19 mouse cellular contexts compared by ENCODE assay signal in genomic region chr2:44029035-44029715, GRCm38 (mm10).
DNase-seq lines count a peak whose midpoint lies in the region; ATAC-seq and TF ChIP-seq lines count a peak whose summit lies in the region.
"Had no signal": no experiment of that assay in that cellular context is flagged by ENCODE, and none has a peak within 500 bp of the region (broad histone marks: within the 10 kb centered on the region; RNA-seq: fewer than 3 reads in every experiment).

No protein-coding gene starts in this region.

- TF ChIP-seq CTCF in midbrain, postnatal 0 days (IDR thresholded peaks at IDR 0.05) = no peak

- no peaks in the 10 kb centered on the region for H3K9me3 ChIP-seq in forebrain, embryonic 14.5 days (replicated peaks; ENCODE audit: control insufficient read depth, low read length)
- no peaks in the 10 kb centered on the region for H3K9me3 ChIP-seq in forebrain, embryonic 12.5 days
- H3K9me3 ChIP-seq in midbrain, postnatal 0 days (ENCODE audit: low read length) = no peaks in the 10 kb centered on the region
- H3K9me3 ChIP-seq in midbrain, embryonic 13.5 days = no peaks in the 10 kb centered on the region
- H3K9me3 ChIP-seq in neural tube, embryonic 15.5 days (replicated peaks) = no peaks in the 10 kb centered on the region
- H3K9me3 ChIP-seq: kidney, embryonic 15.5 days; limb, embryonic 15.5 days; liver, embryonic 15.5 days; midbrain, embryonic 10.5 days had no signal

- peak; percentile 95 for ATAC-seq in forebrain, embryonic 14.5 days
- no peak for ATAC-seq in forebrain, embryonic 12.5 days (ENCODE audit: low FRiP score)
- no peak for ATAC-seq in midbrain, postnatal 0 days (ENCODE audit: low FRiP score)
- ATAC-seq in midbrain, embryonic 13.5 days = no peak
- no peak for ATAC-seq in monocyte, adult 5-6 weeks (replicated peaks; ENCODE audit: insufficient number of reproducible peaks, low FRiP score, low TSS enrichment, poor library complexity, severe bottlenecking)
- ATAC-seq in neural tube, embryonic 15.5 days (ENCODE audit: low FRiP score) = no peak
- ATAC-seq: hindbrain, embryonic 16.5 days; intestine, postnatal 0 days had no signal

- no peak overlapping the region for H3K9ac ChIP-seq in forebrain, embryonic 14.5 days (ENCODE audit: low read length)
- no peak overlapping the region for H3K9ac ChIP-seq in forebrain, embryonic 12.5 days
- H3K9ac ChIP-seq in midbrain, postnatal 0 days (replicated peaks; ENCODE audit: low read length, poor library complexity, severe bottlenecking) = no peak overlapping the region
- no peak overlapping the region for H3K9ac ChIP-seq in midbrain, embryonic 13.5 days (replicated peaks)
- H3K9ac ChIP-seq in neural tube, embryonic 15.5 days (replicated peaks) = no peak overlapping the region
- H3K9ac ChIP-seq: kidney, embryonic 15.5 days; limb, embryonic 15.5 days; liver, embryonic 15.5 days had no signal

- no peak overlapping the region for H3K4me3 ChIP-seq in forebrain, embryonic 14.5 days (ENCODE audit: low read depth, low read length)
- no peak overlapping the region for H3K4me3 ChIP-seq in forebrain, embryonic 12.5 days (replicated peaks)
- no peak overlapping the region for H3K4me3 ChIP-seq in midbrain, postnatal 0 days (ENCODE audit: low read depth, low read length)
- H3K4me3 ChIP-seq in midbrain, embryonic 13.5 days (replicated peaks) = no peak overlapping the region
- H3K4me3 ChIP-seq in neural tube, embryonic 15.5 days (replicated peaks) = no peak overlapping the region
- H3K4me3 ChIP-seq: kidney, embryonic 15.5 days; limb, embryonic 15.5 days; liver, embryonic 15.5 days; midbrain, embryonic 10.5 days; myocyte had no signal

- H3K27me3 ChIP-seq in forebrain, embryonic 14.5 days (replicated peaks; ENCODE audit: control insufficient read depth, insufficient read depth, low read length) = no peaks in the 10 kb centered on the region
- H3K27me3 ChIP-seq in forebrain, embryonic 12.5 days = no peaks in the 10 kb centered on the region
- no peaks in the 10 kb centered on the region for H3K27me3 ChIP-seq in midbrain, postnatal 0 days (ENCODE audit: insufficient read depth, low read length)
- H3K27me3 ChIP-seq in midbrain, embryonic 13.5 days = no peaks in the 10 kb centered on the region
- no peaks in the 10 kb centered on the region for H3K27me3 ChIP-seq in neural tube, embryonic 15.5 days (replicated peaks)
- H3K27me3 ChIP-seq: CH12.LX; kidney, embryonic 15.5 days; limb, embryonic 15.5 days; liver, embryonic 15.5 days had no signal

- 60% methylated on average over 8 of the region's 8 CpGs for WGBS in forebrain, embryonic 14.5 days
- WGBS in forebrain, embryonic 12.5 days = 82% methylated on average over 8 of the region's 8 CpGs
- WGBS in midbrain, postnatal 0 days = 83% methylated on average over 8 of the region's 8 CpGs
- 90% methylated on average over 8 of the region's 8 CpGs for WGBS in midbrain, embryonic 13.5 days
- 83% methylated on average over 8 of the region's 8 CpGs for WGBS in neural tube, embryonic 15.5 days

- no peaks in the 10 kb centered on the region for H3K36me3 ChIP-seq in forebrain, embryonic 14.5 days (ENCODE audit: control insufficient read depth, insufficient read depth, low read length)
- H3K36me3 ChIP-seq in forebrain, embryonic 12.5 days (replicated peaks) = no peaks in the 10 kb centered on the region
- no peaks in the 10 kb centered on the region for H3K36me3 ChIP-seq in midbrain, postnatal 0 days (ENCODE audit: insufficient read depth, low read length)
- H3K36me3 ChIP-seq in midbrain, embryonic 13.5 days = no peaks in the 10 kb centered on the region
- no peaks in the 10 kb centered on the region for H3K36me3 ChIP-seq in neural tube, embryonic 15.5 days
- H3K36me3 ChIP-seq: kidney, embryonic 15.5 days; limb, embryonic 15.5 days; liver, embryonic 15.5 days; midbrain, embryonic 10.5 days had no signal

- peak; percentile 90 for DNase-seq in forebrain, embryonic 14.5 days (ENCODE audit: low spot score)
- DNase-seq in midbrain, postnatal 0 days (ENCODE audit: low spot score) = peak; percentile 25
- peak; percentile 75 for DNase-seq in layer of hippocampus, adult 9-11 months
- DNase-seq: gastrocnemius, postnatal 25 days; kidney, postnatal 4 days; thymus, postnatal 25 days had no signal

- H3K4me2 ChIP-seq in forebrain, embryonic 14.5 days (ENCODE audit: low read length) = no peak overlapping the region
- H3K4me2 ChIP-seq in forebrain, embryonic 12.5 days = no peak overlapping the region
- no peak overlapping the region for H3K4me2 ChIP-seq in midbrain, postnatal 0 days (ENCODE audit: low read depth, low read length, poor library complexity, severe bottlenecking)
- no peak overlapping the region for H3K4me2 ChIP-seq in midbrain, embryonic 13.5 days (replicated peaks)
- H3K4me2 ChIP-seq in neural tube, embryonic 15.5 days = no peak overlapping the region
- H3K4me2 ChIP-seq: kidney, embryonic 15.5 days; limb, embryonic 15.5 days; liver, embryonic 15.5 days had no signal

- H3K27ac ChIP-seq in forebrain, embryonic 14.5 days (ENCODE audit: low read depth, low read length) = no peak overlapping the region
- no peak overlapping the region for H3K27ac ChIP-seq in forebrain, embryonic 12.5 days
- no peak overlapping the region for H3K27ac ChIP-seq in midbrain, postnatal 0 days (ENCODE audit: low read depth, low read length)
- H3K27ac ChIP-seq in midbrain, embryonic 13.5 days = no peak overlapping the region
- H3K27ac ChIP-seq in neural tube, embryonic 15.5 days (replicated peaks) = no peak overlapping the region
- H3K27ac ChIP-seq: kidney, embryonic 15.5 days; limb, embryonic 15.5 days; liver, embryonic 15.5 days; macrophage; midbrain, embryonic 10.5 days had no signal

- H3K4me1 ChIP-seq in forebrain, embryonic 14.5 days (ENCODE audit: control insufficient read depth, insufficient read depth, low read length) = no peaks in the 10 kb centered on the region
- H3K4me1 ChIP-seq in forebrain, embryonic 12.5 days = no peaks in the 10 kb centered on the region
- H3K4me1 ChIP-seq in midbrain, postnatal 0 days (ENCODE audit: insufficient read depth, low read length) = no peaks in the 10 kb centered on the region
- no peaks in the 10 kb centered on the region for H3K4me1 ChIP-seq in midbrain, embryonic 13.5 days (replicated peaks)
- no peaks in the 10 kb centered on the region for H3K4me1 ChIP-seq in neural tube, embryonic 15.5 days
- H3K4me1 ChIP-seq: kidney, embryonic 15.5 days; limb, embryonic 15.5 days; liver, embryonic 15.5 days; midbrain, embryonic 10.5 days had no signal

Comparison
In these comparisons a context has a peak if more than half of its experiments do, and no peak if none do; other contexts are left out.
1. DNase-seq: peak in every context shown above with its lines; median percentile 90 in forebrain, embryonic 14.5 days; 75 in layer of hippocampus, adult 9-11 months; 25 in midbrain, postnatal 0 days.